Mouse (Mus musculus) liver, postnatal 0 days (tissue): ENCODE results near the gene Acer3.

ENCODE experiments used
- CTCF ChIP-seq: sonication (generic); IDR thresholded peaks from 2 replicates; pipeline ENCODE4 v1.5.1; 2016; ENCODE audit warnings: antibody characterized with exemption, low read depth
- EP300 ChIP-seq: IDR thresholded peaks from 2 replicates; pipeline ENCODE4 v1.6.1; 2016; ENCODE audit warnings: antibody characterized with exemption, low read depth, mild to moderate bottlenecking

DNA sequence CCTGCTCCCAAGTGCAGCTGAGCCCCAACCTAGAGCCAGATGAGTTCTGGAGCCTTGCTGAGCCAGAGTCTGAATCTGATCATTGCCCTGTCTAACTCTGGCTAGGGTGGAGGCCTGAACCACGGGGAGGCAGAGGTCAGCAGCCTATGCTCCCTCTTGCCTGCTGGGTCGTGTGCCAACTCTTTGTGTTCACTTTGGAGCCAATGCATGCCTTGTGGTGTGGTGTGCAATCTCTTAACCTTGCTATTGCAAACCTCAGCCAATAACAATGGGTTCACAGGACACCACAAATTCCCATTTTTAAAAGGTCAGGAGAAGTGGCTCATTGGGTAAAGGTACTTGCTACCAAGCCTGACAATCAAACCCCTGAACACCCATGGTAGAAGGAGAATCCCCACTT lies 4.4 kb downstream of the Acer3 start:
- TF ChIP-seq CTCF: no peak
- TF ChIP-seq EP300: no peak
